Mouse (Mus musculus): ENCODE data around the gene Slc25a4.

The Slc25a4 gene

DNA sequence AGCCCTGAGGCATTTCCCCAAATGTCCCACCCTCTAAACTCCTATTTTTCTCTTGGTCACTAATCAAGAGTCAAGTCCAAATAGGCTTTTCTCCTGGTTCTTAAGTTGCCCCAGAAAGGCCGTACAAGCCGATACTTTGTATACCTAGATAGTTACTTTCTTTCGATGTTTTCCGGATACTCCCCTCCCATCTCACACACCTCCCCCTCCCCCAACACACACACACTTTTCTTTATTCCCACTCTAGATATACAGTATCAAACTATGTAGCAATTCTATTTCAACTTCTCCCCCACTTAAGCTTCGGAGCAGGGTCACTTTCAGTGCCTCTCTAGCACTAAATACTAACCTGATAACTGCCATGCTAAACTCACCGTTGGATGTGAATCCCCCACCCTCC lies 5.0 kb downstream of the Slc25a4 start:
- in situ Hi-C loops (cut with MboI, MseI): loop anchor here in 1 of 2 experiments (25.0 kb wide), 1 partner anchor 1481 kb away; the partner anchor contains the start of gene Ing2

DNA sequence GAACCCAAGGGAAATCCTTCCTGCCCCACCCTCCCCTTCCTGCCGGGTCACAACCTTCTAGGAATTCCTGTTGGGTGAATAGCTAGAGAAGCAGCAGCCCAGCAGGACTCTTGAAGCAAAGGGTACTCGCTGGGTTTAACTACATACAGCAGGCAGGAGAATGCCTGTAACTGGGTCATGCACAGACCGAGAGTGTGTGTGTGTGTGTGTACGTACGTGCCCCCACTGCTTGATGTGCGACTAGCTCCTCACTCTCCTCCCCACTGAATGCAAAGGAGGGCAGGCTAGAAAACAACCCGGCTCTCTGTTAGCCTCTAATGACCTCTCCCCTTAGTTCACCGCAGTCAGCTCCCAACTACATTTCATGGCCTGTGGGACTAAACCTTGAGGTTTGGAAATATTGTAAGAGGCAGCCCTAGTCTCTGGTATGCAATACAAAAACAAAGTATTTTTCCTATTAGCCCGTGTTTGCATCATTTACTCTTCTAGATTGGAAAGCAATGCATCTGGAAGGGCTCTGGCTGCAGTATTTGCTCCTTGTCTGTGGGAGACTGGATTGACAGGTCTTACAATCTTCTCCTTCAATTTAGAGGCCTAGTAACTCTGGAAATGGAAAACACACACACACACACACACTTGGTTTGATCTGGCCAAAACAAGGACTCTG lies 6.0 kb downstream of the Slc25a4 start:
- in situ Hi-C loops (cut with MboI, MseI): loop anchor here in 1 of 2 experiments (25.0 kb wide), 1 partner anchor 1482 kb away; the partner anchor contains the start of gene Ing2

DNA sequence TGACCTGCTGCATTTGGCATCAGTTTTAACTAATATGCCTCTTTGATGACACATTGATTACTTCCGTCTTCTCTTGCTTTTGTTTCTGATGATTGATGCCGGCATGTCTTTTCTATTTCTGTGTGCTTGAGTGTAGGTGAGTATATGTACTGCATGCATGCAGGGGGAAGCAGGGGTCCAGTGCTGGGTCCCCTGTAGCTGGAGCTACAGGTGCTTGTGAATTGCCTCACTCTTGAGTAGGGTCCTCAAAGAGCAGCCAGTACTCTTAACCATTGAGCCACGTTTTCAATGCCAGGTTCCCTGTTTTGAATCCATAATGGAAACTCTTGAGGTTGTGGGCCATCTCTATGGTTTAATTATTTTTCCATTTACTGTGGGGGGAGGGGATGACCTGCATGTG lies 6.8 kb downstream of the Slc25a4 start:
- in situ Hi-C loops (cut with MboI, MseI): loop anchor here in 1 of 2 experiments (25.0 kb wide), 1 partner anchor 1483 kb away; the partner anchor contains the start of gene Ing2

DNA sequence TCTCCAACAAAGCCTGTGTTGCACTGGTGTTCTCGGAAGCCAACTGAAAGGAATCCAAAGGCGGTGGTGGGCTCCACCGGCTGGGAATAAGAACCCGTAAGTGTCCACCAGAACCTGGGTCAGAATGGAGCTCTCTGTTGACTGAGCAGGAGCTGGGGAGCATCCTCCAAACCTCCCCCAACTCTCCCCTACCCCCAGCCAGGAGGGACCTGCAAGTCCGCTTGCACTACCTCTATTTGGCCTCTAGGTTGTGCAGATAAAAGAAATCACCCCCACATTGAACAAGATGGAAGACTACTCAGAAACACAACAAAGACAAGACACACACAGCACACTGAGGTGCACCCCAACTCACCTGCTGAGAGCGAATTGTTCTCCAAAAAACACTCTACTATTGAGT lies 8.7 kb downstream of the Slc25a4 start:
- in situ Hi-C loops (cut with MboI, MseI): loop anchor here in 1 of 2 experiments (25.0 kb wide), 1 partner anchor 1485 kb away; the partner anchor contains the start of gene Ing2

DNA sequence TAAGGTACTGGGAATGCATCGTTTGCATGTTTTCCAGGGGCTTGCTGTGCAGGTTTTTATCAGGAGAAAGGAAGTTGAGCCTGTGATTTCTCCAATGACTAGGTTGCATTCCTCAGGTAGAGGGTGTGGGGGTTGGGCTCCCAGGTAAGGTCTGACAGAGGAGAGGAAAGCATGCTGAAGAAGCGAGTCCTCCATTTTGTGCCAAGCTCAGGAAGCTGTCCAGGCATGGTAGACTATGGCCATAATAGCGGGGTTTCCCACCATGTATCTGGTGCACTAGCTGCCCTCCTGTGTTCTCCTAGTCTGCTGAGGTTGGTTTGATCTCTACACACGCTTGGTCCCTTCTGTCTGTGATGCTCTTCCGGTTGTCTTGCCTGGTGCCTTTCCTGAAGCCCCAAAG lies 13.4 kb downstream of the Slc25a4 start:
- in situ Hi-C loops (cut with MboI, MseI): no loop called here

DNA sequence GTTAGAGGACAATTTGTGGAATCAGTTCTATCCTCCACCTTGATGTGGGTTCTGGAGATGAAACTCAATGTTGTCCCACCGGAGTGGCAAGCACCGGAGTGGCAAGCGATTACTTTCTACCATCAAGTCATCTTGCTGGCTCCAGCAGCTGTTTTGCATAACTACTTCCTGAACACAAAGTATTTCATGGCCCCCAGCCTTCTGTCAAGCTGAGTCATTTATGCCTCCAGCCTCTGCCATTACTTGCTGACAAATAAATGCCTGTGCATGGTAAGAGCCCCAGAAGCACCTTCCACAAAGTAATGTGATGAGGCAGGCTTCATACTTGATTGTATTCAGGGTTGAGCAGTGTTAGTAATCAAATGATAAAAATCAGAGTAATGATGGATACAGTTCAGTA lies 14.2 kb downstream of the Slc25a4 start:
- in situ Hi-C loops (cut with MboI, MseI): no loop called here

DNA sequence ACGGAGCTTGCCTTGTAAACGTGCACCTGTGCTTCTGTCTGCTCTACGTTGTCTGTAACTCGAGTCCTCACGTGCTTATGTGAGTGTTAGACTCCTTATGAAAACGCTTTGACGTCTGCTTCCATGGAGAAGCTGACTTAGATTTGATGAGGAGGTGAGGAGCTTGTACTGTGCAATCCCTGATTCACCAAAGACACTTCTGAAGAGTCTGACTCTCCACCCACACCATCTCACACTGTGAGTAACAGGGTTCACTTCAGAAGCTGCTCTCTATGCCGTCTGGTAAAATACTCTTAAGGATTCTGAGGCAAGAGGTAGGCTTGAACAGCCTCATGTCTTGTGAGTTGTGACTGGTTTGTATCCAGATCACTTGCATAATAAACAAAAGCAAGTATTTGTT lies 18.0 kb downstream of the Slc25a4 start:
- in situ Hi-C loops (cut with MboI, MseI): no loop called here

DNA sequence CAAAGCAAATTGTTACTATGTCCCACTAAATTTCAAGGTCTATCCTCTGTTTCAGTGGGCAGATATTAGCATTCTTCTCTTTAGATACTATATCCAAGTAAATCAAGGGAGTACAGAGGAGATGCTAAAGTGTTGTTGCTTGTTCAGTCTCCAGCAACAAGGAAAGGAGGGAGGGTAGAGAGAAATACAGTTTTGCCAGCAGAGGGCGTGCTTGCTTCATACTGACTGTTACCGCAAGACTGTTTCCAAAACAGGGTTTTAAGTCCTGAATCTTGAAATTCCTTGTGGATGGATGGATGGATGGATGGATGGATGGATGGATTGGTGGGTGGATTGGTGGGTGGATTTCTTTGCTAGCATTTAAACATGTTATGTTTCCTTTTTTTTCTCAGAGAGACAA lies 25.7 kb downstream of the Slc25a4 start:
- in situ Hi-C loops (cut with MboI, MseI): no loop called here

DNA sequence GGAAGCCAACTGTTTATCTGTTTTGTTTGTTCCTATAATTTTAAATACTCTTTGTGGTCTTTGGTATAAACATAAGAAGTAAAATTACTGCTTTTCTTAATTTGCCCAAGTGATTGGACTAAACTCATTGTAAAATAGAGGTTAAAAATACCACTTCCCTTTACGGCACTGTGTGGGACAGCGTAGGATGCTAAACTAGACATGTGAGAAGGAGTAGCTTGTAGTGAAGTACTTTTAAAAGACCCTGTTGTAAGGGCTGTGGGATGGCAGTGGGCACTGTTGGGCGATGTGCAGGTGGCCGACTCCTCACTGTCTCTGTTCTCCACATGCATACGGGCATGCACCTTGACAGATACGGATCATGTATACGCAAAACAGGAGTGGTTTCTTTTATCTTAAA lies 30.9 kb downstream of the Slc25a4 start:
- in situ Hi-C loops (cut with MboI, MseI): no loop called here

DNA sequence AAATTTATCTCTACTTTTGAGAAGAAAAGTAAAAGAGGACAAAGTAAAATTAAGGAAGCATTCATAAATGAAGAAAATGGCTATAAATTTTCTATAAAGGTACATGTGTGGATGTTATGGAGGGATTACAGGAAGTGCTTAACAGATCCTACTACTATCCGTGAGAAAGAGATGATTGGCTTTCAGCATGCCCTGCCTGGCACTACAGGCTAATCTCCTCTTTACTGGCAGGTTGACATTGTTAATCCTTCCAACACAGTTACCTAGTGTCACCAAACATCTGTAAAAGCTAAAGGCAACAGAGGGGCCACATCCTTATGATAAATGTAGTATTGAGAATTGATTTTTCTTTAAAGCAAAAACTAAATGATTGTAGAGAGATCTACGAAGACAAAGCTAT lies 37.4 kb downstream of the Slc25a4 start:
- in situ Hi-C loops (cut with MboI, MseI): no loop called here

DNA sequence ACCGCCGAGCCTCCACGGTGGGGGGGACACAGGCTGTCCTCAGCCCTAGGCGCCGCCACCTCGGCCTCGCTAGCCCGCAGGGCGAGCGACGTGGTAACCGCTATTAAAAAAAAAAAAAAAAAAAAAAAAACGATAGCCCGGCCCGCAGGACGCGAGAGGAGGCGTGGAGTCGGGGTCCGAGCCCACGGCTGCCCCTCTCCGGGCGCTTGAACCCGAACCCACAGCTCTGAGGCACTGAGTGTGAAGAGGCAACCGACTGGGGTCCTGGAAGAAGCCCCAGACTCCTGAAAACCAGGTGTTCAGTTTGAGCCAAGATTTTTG lies 47.3 kb downstream of the Slc25a4 start:
- in situ Hi-C loops (cut with MboI, MseI): loop anchor here in 1 of 2 experiments (10.0 kb wide), 1 partner anchor 159 kb away; the partner anchor contains the start of gene Ankrd37

DNA sequence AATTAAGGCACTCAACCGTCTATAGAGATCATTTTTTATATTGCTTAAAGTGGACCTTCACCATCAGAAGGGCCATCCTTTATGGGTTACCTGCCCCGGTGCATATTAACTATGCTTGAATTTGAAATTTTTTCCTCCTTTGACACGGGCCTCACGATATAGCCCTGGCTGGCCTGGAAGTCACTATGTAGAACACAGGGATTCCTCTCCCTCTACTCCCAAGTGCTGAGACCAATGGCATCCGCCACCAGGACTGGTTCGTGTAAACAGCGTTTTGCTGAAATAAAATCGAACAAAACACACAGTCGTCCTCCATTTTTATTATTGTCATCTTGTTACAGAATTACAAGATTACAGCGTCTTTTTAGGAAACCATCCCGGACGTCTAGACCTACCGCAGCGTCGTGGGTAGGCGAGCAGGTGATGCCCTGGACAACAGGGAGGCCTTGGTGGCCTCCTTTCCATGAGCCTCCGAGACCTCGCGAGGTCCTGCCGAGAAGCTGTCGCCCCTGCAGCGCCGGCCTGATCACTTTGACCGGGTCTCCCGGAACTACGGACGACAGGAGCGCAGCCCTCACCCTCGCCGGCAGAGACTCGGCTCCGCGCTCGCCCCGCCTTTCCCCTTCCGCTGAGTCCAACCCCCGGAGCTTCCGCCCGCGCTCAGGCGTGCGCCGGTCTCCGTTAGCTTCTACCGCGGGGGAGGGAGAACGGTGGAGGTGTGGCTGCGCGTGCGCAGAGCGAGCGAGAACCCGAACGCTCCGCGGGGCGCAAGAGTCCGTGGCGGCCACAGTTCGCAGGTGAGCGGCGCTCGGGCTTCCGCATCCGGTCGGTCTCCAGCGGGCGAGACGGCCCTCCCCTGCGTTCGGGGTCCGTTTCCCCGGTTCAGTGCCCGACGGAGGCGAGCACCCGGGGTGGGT lies 47.9 kb downstream of the Slc25a4 start:
- in situ Hi-C loops (cut with MboI, MseI): loop anchor here in 1 of 2 experiments (10.0 kb wide), 1 partner anchor 158 kb away; the partner anchor contains the start of gene Ankrd37
